Mouse (Mus musculus): ENCODE data around the gene Chrna5. TPM values are rescaled to one million over a fixed set of nuclear protein-coding genes. Genes with fewer than 3 reads are reported as not detected.

Gene Chrna5
- polyA plus RNA-seq, 1 experiment from 2014 or later = 0.21 TPM

GRCm38 (mm10) chr9:55041389-55041788, 60.7 kb downstream of the Chrna5 start:
- Histone ChIP-seq H3K9ac (no peak overlapping the region), H3K4me2 (no peak overlapping the region), H3K9me3 (ENCODE audit: low read depth, low read length) (no peaks in the 10 kb centered on the region), H3K36me3 (ENCODE audit: insufficient read depth) (no peaks in the 10 kb centered on the region), H3K4me3 (ENCODE audit: low read depth, low read length) (no peak overlapping the region), H3K27me3 (ENCODE audit: insufficient read depth, low read length) (no peaks in the 10 kb centered on the region), H3K27ac (ENCODE audit: low read depth) (no peak overlapping the region), H3K4me1 (ENCODE audit: insufficient read depth) (no peaks in the 10 kb centered on the region)
- ATAC-seq (ENCODE audit: insufficient read depth) (no peak), DNase-seq (no peak)
- WGBS = 70% methylated on average over 2 of the region's 2 CpGs
- TF ChIP-seq CTCF (IDR thresholded peaks at IDR 0.05; ENCODE audit: low read depth) = no peak

GRCm38 (mm10) chr9:55043688-55044087, 63.0 kb downstream of the Chrna5 start:
- Histone ChIP-seq H3K4me1 (ENCODE audit: insufficient read depth) (no peaks in the 10 kb centered on the region), H3K4me3 (ENCODE audit: low read depth, low read length) (no peak overlapping the region), H3K4me2 (no peak overlapping the region), H3K9ac (no peak overlapping the region), H3K9me3 (ENCODE audit: low read depth, low read length) (no peaks in the 10 kb centered on the region), H3K36me3 (ENCODE audit: insufficient read depth) (no peaks in the 10 kb centered on the region), H3K27me3 (ENCODE audit: insufficient read depth, low read length) (0 out of 2 replicates have a peak, but pooled peaks cover under 1% of the 10 kb centered on the region), H3K27ac (ENCODE audit: low read depth) (no peak overlapping the region)
- DNase-seq (no peak), ATAC-seq (ENCODE audit: insufficient read depth) (no peak)
- WGBS = 11% methylated on average over 8 of the region's 8 CpGs
- no peak for TF ChIP-seq CTCF (IDR thresholded peaks at IDR 0.05; ENCODE audit: low read depth)

GRCm38 (mm10) chr9:55045001-55045400, 64.3 kb downstream of the Chrna5 start:
- 56% methylated on average over 2 of the region's 2 CpGs for WGBS
- no peaks in the 10 kb centered on the region for H3K9me3 ChIP-seq (ENCODE audit: low read depth, low read length)

GRCm38 (mm10) chr9:55046764-55047163, 66.1 kb downstream of the Chrna5 start:
- ATAC-seq (ENCODE audit: insufficient read depth) (no peak), DNase-seq (peak; percentile 66)
- H3K9ac ChIP-seq = no peak overlapping the region
- H3K27ac ChIP-seq (ENCODE audit: low read depth) = no peak overlapping the region
- 0% methylated on average over 3 of the region's 3 CpGs for WGBS
- TF ChIP-seq CTCF (IDR thresholded peaks at IDR 0.05; ENCODE audit: low read depth) = peak; percentile 40; the same call in 1 of the 2 replicates
- no peaks in the 10 kb centered on the region for H3K4me1 ChIP-seq (ENCODE audit: insufficient read depth)
- H3K9me3 ChIP-seq (ENCODE audit: low read depth, low read length) = no peaks in the 10 kb centered on the region
- H3K27me3 ChIP-seq (ENCODE audit: insufficient read depth, low read length) = 0 out of 2 replicates have a peak, but pooled peaks cover 3% of the 10 kb centered on the region
- no peak overlapping the region for H3K4me3 ChIP-seq (ENCODE audit: low read depth, low read length)
- H3K4me2 ChIP-seq = no peak overlapping the region
- no peaks in the 10 kb centered on the region for H3K36me3 ChIP-seq (ENCODE audit: insufficient read depth)

More at GRCm38 (mm10) chr9:55045001-55045400, 64.3 kb downstream of the Chrna5 start:
- DNase-seq (no peak), ATAC-seq (ENCODE audit: insufficient read depth) (no peak)
- Histone ChIP-seq H3K27me3 (ENCODE audit: insufficient read depth, low read length) (0 out of 2 replicates have a peak, but pooled peaks cover 3% of the 10 kb centered on the region), H3K36me3 (ENCODE audit: insufficient read depth) (no peaks in the 10 kb centered on the region), H3K4me3 (ENCODE audit: low read depth, low read length) (no peak overlapping the region), H3K4me1 (ENCODE audit: insufficient read depth) (no peaks in the 10 kb centered on the region), H3K4me2 (no peak overlapping the region), H3K27ac (ENCODE audit: low read depth) (no peak overlapping the region), H3K9ac (no peak overlapping the region)
- TF ChIP-seq CTCF (IDR thresholded peaks at IDR 0.05; ENCODE audit: low read depth) = no peak

- peak within 1 kb of the TSS; percentile 49 for H3K9ac ChIP-seq
- H3K4me1 ChIP-seq (ENCODE audit: insufficient read depth) = no peaks in the 10 kb centered on the region
- WGBS = under 1% methylated on average over 23 of the region's 23 CpGs
- peak within 1 kb of the TSS; percentile 46 for H3K4me3 ChIP-seq (ENCODE audit: low read depth, low read length)
- ATAC-seq (ENCODE audit: insufficient read depth) (peak; percentile 75; the same call in 1 of the 2 replicates), DNase-seq (peak; percentile 27)
- H3K9me3 ChIP-seq (ENCODE audit: low read depth, low read length) = no peaks in the 10 kb centered on the region
- H3K4me2 ChIP-seq = peak within 1 kb of the TSS; percentile 87
- no peaks in the 10 kb centered on the region for H3K36me3 ChIP-seq (ENCODE audit: insufficient read depth)
- no peak for TF ChIP-seq CTCF (IDR thresholded peaks at IDR 0.05; ENCODE audit: low read depth)
- H3K27ac ChIP-seq (ENCODE audit: low read depth) = no peak within 1 kb of the TSS
- 0 out of 2 replicates have a peak, but pooled peaks cover 3% of the 10 kb centered on the region for H3K27me3 ChIP-seq (ENCODE audit: insufficient read depth, low read length)
Observed at GRCm38 (mm10) chr9:55048211-55048880, 67.7 kb downstream of the Chrna5 start, which contains the start of gene Chrnb4. Gene Chrnb4, minus strand, starts transcription at chr9:55048779.

GRCm38 (mm10) chr9:55055386-55055930, 74.8 kb downstream of the Chrna5 start:
- TF ChIP-seq CTCF (IDR thresholded peaks at IDR 0.05; ENCODE audit: low read depth) = no peak
- ATAC-seq (ENCODE audit: insufficient read depth) = no peak

More at GRCm38 (mm10) chr9:55055386-55055930, 74.8 kb downstream of the Chrna5 start:
- Histone ChIP-seq H3K4me1 (ENCODE audit: insufficient read depth) (no peaks in the 10 kb centered on the region), H3K36me3 (ENCODE audit: insufficient read depth) (no peaks in the 10 kb centered on the region), H3K27me3 (ENCODE audit: insufficient read depth, low read length) (no peaks in the 10 kb centered on the region), H3K9me3 (ENCODE audit: low read depth, low read length) (no peaks in the 10 kb centered on the region), H3K9ac (no peak overlapping the region), H3K4me2 (no peak overlapping the region), H3K4me3 (ENCODE audit: low read depth, low read length) (no peak overlapping the region), H3K27ac (ENCODE audit: low read depth) (no peak overlapping the region)
- DNase-seq = no peak
- WGBS = 59% methylated on average over 2 of the region's 2 CpGs

Other genes with a start within 250 kb of the Chrna5 start
- gene Wdr61, start 246.4 kb upstream of the Chrna5 start, polyA plus RNA-seq (2014; fragmentation: Nextera tagmentation; extraction: Ambion mirVana) = 148 and 156 TPM in 2 replicates
- gene Crabp1, start 216.1 kb upstream of the Chrna5 start, polyA plus RNA-seq (2014; fragmentation: Nextera tagmentation; extraction: Ambion mirVana) = 13.2 and 15.1 TPM in 2 replicates
- 44.3 and 45.9 TPM in 2 replicates for gene Ireb2, start 117.1 kb upstream of the Chrna5 start, polyA plus RNA-seq (2014; fragmentation: Nextera tagmentation; extraction: Ambion mirVana)
- gene Hykk, start 63.6 kb upstream of the Chrna5 start, polyA plus RNA-seq (2014; fragmentation: Nextera tagmentation; extraction: Ambion mirVana) = 3.9 and 4.3 TPM in 2 replicates
- 295 and 298 TPM in 2 replicates for gene Psma4, start 30.1 kb upstream of the Chrna5 start, polyA plus RNA-seq (2014; fragmentation: Nextera tagmentation; extraction: Ambion mirVana)
- gene AY074887, start 29.9 kb upstream of the Chrna5 start, polyA plus RNA-seq (2014; fragmentation: Nextera tagmentation; extraction: Ambion mirVana) = 1.3 and 1.5 TPM in 2 replicates
- 0.16 and 0.37 TPM in 2 replicates for gene Chrna3, start 45.7 kb downstream of the Chrna5 start, polyA plus RNA-seq (2014; fragmentation: Nextera tagmentation; extraction: Ambion mirVana)
- 0.04 TPM in 1 of 2 replicates, not detected in the other for gene Chrnb4, start 67.9 kb downstream of the Chrna5 start, polyA plus RNA-seq (2014; fragmentation: Nextera tagmentation; extraction: Ambion mirVana)
- 39.9 and 42.7 TPM in 2 replicates for gene Ube2q2, start 168.0 kb downstream of the Chrna5 start, polyA plus RNA-seq (2014; fragmentation: Nextera tagmentation; extraction: Ambion mirVana)
- 62.3 and 65.9 TPM in 2 replicates for gene Fbxo22, start 228.0 kb downstream of the Chrna5 start, polyA plus RNA-seq (2014; fragmentation: Nextera tagmentation; extraction: Ambion mirVana)

All from lung, embryonic 14.5 days (tissue).